Mouse (Mus musculus) liver, embryonic 15.5 days (tissue): ENCODE data around the gene Itgb3. TPM values are rescaled to one million over a fixed set of nuclear protein-coding genes. Genes with fewer than 3 reads are reported as not detected.

Experiments
- ATAC-seq: fragments of 200-750 bp; cut with Nextera tagmentation; 2 replicates; pipeline ENCODE4 v1.8.0; 2017; ENCODE audit warnings: moderate number of reproducible peaks, mild to moderate bottlenecking, moderate library complexity; ENCODE audit not compliant: insufficient read depth
- H3K27ac ChIP-seq: fragments of 300-500 bp; sonication (generic); replicated peaks from 2 replicates; pipeline ENCODE4 v1.5.1; 2015; ENCODE audit warnings: mild to moderate bottlenecking, inconsistent platforms
- H3K27me3 ChIP-seq: fragments of 300-500 bp; sonication (generic); 2 replicates; pipeline ENCODE4 v1.6.1; 2015; ENCODE audit warnings: mild to moderate bottlenecking, inconsistent platforms
- H3K36me3 ChIP-seq: fragments of 300-500 bp; sonication (generic); replicated peaks from 2 replicates; pipeline ENCODE4 v1.6.1; 2015; ENCODE audit warnings: moderate library complexity, mild to moderate bottlenecking, inconsistent platforms
- H3K4me1 ChIP-seq: fragments of 300-500 bp; sonication (generic); replicated peaks from 2 replicates; pipeline ENCODE4 v1.6.1; 2015; ENCODE audit warnings: inconsistent platforms
- H3K4me2 ChIP-seq: fragments of 300-500 bp; sonication (generic); 2 replicates; pipeline ENCODE4 v1.6.1; 2015; ENCODE audit warnings: moderate library complexity, mild to moderate bottlenecking, inconsistent platforms
- H3K4me3 ChIP-seq: fragments of 300-500 bp; sonication (generic); replicated peaks from 2 replicates; pipeline ENCODE4 v1.5.1; 2015; ENCODE audit warnings: mild to moderate bottlenecking, inconsistent platforms
- H3K9ac ChIP-seq: fragments of 300-500 bp; sonication (generic); 2 replicates; pipeline ENCODE4 v1.6.1; 2015; ENCODE audit warnings: moderate library complexity, mild to moderate bottlenecking, inconsistent platforms
- H3K9me3 ChIP-seq: fragments of 300-500 bp; sonication (generic); replicated peaks from 2 replicates; pipeline ENCODE4 v1.6.1; 2016; ENCODE audit warnings: inconsistent platforms
- WGBS: fragments of 180-500 bp; shearing (Covaris S2); methylation state at CpG from one replicate; pipeline ENCODE4 v1.1.7; 2015; ENCODE audit warnings: mixed read lengths; ENCODE audit not compliant: insufficient replicate concordance; 5-methylcytosine and 5-hydroxymethylcytosine counted together
- polyA plus RNA-seq: library from polyadenylated mRNA; unstranded; fragments of >200 nt; fragmentation: Nextera tagmentation; extraction: Ambion mirVana; gene quantifications from 2 replicates; pipeline ENCODE4 v1.2.1, GENCODE M21; 2015

The Itgb3 gene
- polyA plus RNA-seq, 1 experiment from 2014 or later, result 12.4 TPM

DNA sequence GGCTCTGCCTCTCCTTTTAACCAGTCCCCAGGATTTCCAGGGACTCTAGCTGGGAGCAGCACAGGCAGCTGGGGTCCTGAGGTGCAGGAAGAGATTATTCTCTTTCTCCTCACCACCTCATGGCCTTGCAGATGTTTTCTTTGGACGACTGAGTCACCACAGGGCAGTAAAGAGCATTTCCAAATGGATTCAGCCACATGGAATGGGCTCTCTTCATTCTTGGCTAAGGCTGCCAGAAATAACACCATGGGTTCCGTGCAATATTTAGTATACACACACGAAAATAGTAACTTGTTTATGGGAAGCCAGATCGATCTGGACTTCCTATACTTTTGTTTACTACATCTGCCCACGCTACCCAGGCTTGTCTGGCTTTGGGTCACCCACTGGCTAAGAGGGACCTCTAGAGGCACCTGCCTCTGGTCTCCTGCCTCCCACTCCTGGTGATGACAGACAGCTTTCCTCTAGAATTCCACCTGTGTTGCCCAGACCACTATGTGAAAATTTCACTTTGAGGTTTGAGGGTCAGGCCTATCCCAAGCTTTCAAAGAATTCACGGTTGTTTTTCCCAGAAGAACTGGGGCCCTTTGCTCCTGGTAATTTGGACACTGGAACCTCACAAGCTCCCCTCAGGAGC, 55.6 kb downstream of the Itgb3 start:
- Histone ChIP-seq H3K4me1 (peaks cover 15% of the 10 kb centered on the region), H3K27me3 (no peaks in the 10 kb centered on the region), H3K4me3 (no peak overlapping the region), H3K4me2 (no peak overlapping the region), H3K27ac (no peak overlapping the region), H3K9ac (no peak overlapping the region), H3K36me3 (no peaks in the 10 kb centered on the region), H3K9me3 (no peaks in the 10 kb centered on the region)
- ATAC-seq, result no peak
- 62% methylated on average over 6 of the region's 6 CpGs for WGBS

DNA sequence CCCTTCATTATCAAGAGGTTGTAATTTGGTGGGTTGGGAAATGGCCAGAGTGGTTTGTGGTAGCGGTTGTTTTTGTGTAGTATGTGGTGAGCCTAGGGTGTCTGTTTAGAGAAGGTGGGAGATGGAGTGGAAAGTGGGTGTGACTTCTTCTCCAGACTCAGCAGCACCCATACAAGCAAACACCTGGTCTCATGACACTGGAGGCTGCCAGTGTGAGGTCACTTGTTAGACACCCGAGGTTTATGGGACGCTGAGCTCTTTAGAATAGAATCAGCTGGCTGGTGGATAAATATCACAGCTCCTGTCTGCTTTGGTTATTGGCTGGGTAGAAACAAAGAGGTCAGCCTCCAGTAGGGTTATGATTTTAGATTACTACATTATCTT, 56.1 kb downstream of the Itgb3 start:
- Histone ChIP-seq H3K9me3 (no peaks in the 10 kb centered on the region), H3K27ac (no peak overlapping the region), H3K9ac (no peak overlapping the region), H3K4me1 (peaks cover 15% of the 10 kb centered on the region), H3K4me3 (no peak overlapping the region), H3K27me3 (no peaks in the 10 kb centered on the region), H3K4me2 (no peak overlapping the region), H3K36me3 (no peaks in the 10 kb centered on the region)
- WGBS, result 30% methylated on average over 3 of the region's 3 CpGs
- ATAC-seq, result no peak

DNA sequence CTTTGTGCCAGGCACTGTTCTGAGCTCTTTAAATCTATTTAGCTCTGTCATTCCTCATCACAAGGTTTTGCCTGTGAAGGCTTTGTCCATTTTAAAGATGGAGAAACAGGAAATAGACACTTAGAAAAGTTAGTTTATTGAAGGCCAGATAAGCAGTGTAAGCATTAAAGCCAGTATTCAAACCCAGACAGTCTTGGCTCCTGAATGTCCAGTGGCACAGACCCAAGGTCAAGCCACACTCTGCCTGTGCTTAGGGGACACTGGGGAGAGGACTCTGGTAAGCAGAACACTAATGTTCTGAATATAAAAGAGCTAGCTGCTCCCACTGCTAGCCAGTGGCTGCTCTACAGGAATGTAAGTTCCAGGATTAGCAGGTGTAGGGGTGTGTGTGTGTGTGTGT, 56.6 kb downstream of the Itgb3 start:
- no peaks in the 10 kb centered on the region for H3K36me3 ChIP-seq
- no peak overlapping the region for H3K4me2 ChIP-seq
- ATAC-seq, result no peak
- no peak overlapping the region for H3K27ac ChIP-seq
- H3K27me3 ChIP-seq, result no peaks in the 10 kb centered on the region
- peaks cover 15% of the 10 kb centered on the region for H3K4me1 ChIP-seq
- H3K4me3 ChIP-seq, result no peak overlapping the region
- H3K9ac ChIP-seq, result no peak overlapping the region
- no peaks in the 10 kb centered on the region for H3K9me3 ChIP-seq

DNA sequence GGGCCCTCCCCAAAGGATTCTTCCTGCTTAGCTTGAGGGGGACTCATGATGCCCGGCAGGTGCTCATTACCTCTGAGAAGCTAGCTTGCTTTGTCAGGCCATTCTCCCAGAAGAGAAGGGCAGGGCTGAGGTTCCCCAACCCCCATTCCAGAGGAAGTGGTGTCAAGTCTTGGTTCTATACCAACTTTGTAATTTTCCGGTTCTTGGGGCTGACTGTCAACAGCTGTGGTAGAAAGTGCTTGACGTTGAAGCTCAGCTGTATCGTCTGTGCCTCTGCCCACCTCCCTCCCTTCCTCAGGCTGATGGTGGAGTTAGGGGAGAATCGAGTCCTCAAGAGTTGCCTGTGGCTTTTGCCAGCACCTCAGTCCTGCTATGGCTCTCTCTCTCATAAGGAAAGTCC, 59.6 kb downstream of the Itgb3 start:
- Histone ChIP-seq H3K27ac (no peak overlapping the region), H3K27me3 (no peaks in the 10 kb centered on the region), H3K9me3 (no peaks in the 10 kb centered on the region), H3K9ac (no peak overlapping the region), H3K4me3 (no peak overlapping the region), H3K36me3 (no peaks in the 10 kb centered on the region), H3K4me1 (no peaks in the 10 kb centered on the region), H3K4me2 (no peak overlapping the region)
- no peak for ATAC-seq
- WGBS, result 25% methylated on average over 5 of the region's 5 CpGs

DNA sequence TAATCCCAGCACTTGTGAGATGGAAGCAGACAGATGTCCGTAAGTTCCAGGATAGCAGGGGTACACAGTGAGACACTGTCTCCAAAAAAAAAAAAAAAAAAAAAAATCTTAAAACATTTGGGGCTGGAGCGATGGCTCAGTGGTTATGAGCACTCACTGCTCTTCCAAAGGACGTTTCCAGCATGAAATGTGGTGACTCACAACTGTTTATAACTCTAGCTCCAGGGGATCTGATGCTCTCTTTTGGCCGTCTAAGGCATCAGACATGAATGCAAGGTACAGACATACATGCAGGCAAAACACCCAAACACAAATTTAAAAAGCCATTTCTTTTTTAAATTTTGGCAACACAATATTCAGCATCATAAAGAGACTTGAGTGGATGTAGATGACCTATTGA, 65.6 kb downstream of the Itgb3 start:
- Histone ChIP-seq H3K4me1 (no peaks in the 10 kb centered on the region), H3K9me3 (no peaks in the 10 kb centered on the region), H3K36me3 (no peaks in the 10 kb centered on the region), H3K4me2 (no peak overlapping the region), H3K27ac (no peak overlapping the region), H3K9ac (no peak overlapping the region), H3K4me3 (no peak overlapping the region), H3K27me3 (no peaks in the 10 kb centered on the region)
- WGBS, result 59% methylated on average over 4 of the region's 4 CpGs
- no peak for ATAC-seq

DNA sequence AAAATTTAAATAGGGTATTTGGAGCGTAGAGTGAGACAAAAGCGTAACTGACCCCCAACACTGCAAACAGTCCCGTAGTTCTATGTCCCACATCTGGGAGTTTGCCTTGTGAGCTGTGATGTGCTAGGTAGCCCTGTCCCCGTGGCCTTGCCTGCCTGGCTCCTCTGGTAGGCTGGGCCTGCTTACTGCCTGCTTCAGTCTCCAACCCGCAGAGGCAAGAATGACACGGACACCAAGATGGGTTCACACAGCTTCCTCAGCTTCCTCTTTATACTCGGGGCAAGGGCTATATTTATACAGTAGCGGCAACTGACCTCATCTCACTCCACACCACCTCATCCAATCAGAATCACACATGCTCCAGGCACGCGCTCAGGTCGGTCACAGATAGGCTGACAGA, 67.0 kb downstream of the Itgb3 start:
- no peak overlapping the region for H3K4me3 ChIP-seq
- no peak overlapping the region for H3K4me2 ChIP-seq
- no peaks in the 10 kb centered on the region for H3K4me1 ChIP-seq
- no peaks in the 10 kb centered on the region for H3K27me3 ChIP-seq
- H3K36me3 ChIP-seq, result no peaks in the 10 kb centered on the region
- no peak overlapping the region for H3K9ac ChIP-seq
- no peaks in the 10 kb centered on the region for H3K9me3 ChIP-seq
- no peak overlapping the region for H3K27ac ChIP-seq
- ATAC-seq, result no peak
- 69% methylated on average over 11 of the region's 11 CpGs for WGBS

DNA sequence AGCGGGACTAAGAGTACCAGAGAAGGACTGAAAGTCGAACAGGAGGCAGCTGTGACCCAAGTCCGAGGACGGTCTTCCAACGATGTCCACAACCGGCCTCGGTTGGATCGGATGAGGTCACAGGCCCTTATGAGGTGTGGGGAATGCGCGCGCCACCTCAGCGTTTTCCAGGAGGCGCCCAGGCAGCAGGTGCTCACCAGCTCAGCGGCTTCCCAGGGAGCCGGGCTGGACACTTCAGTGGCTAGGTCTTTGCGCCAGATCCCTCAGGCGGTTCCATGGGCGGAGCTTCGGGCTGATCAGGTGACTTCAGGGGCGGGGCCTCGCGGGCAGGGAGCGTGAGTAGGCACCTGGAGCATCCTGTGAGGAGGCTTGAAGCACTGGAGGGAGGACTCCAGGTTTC, 77.7 kb downstream of the Itgb3 start, which contains the start of gene Gm11639:
Gene Gm11639 (plus strand): TSS at position 160 of the 400 bp plus-strand sequence.
- WGBS, result 34% methylated on average over 23 of the region's 23 CpGs

DNA sequence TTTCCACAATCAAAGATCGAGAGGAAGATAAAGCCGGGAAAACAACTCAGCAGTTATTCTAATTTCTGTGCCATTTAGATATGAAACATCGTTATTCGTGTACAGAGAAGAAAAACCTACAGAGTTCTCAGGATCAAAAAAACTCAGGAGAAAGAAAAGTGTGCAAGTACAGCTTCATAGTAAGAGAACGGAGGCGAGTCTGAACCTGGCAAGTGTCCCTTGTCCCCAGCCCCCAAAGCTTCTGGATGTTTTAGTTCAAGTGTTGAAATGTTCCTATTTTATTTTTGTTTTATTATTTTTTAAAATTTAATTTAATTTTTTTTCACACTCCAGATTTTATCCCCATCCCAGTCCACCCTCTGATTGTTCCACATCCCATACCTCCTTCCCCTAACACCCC, 85.4 kb downstream of the Itgb3 start:
- Histone ChIP-seq H3K4me1 (no peaks in the 10 kb centered on the region), H3K36me3 (no peaks in the 10 kb centered on the region), H3K4me3 (no peak overlapping the region), H3K9ac (no peak overlapping the region), H3K4me2 (no peak overlapping the region), H3K9me3 (no peaks in the 10 kb centered on the region), H3K27ac (no peak overlapping the region), H3K27me3 (no peaks in the 10 kb centered on the region)
- 71% methylated on average over 6 of the region's 6 CpGs for whole genome bisulfite sequencing
- ATAC-seq, result no peak

More for the DNA sequence above, 77.7 kb downstream of the Itgb3 start, which contains the start of gene Gm11639:
- no peak within 1 kb of the TSS for H3K4me3 ChIP-seq
- no peaks in the 10 kb centered on the region for H3K9me3 ChIP-seq
- no peak within 1 kb of the TSS for H3K9ac ChIP-seq
- H3K4me2 ChIP-seq, result no peak within 1 kb of the TSS
- ATAC-seq, result no peak
- 0 out of 2 replicates have a peak, but pooled peaks cover 3% of the 10 kb centered on the region for H3K27me3 ChIP-seq
- no peaks in the 10 kb centered on the region for H3K36me3 ChIP-seq
- no peak within 1 kb of the TSS for H3K27ac ChIP-seq
- no peaks in the 10 kb centered on the region for H3K4me1 ChIP-seq

DNA sequence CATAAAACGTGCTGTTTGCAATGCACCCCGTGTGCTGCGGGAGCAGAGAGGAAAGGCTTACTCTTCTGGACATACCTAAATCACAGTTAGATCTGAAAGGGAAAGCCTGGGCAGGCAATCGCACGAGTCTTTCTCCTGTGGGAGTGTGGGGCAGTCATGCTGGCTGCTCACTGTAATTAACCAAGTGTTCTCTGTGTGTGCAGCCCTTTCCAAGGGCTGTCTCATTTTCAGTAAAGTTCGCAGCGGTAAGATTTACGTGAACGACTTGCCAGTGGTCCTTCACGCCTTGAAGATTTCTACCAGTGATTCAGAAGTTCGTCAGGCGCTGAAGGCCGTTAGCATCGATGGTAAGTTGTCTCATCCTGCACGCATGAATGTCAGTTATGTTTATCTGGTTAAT, 96.3 kb downstream of the Itgb3 start:
- WGBS, result 63% methylated on average over 15 of the region's 15 CpGs
- no peaks in the 10 kb centered on the region for H3K36me3 ChIP-seq
- no peak for ATAC-seq
- no peak overlapping the region for H3K4me2 ChIP-seq
- no peak overlapping the region for H3K4me3 ChIP-seq
- H3K27ac ChIP-seq, result no peak overlapping the region
- no peaks in the 10 kb centered on the region for H3K4me1 ChIP-seq
- no peak overlapping the region for H3K9ac ChIP-seq
- H3K9me3 ChIP-seq, result no peaks in the 10 kb centered on the region
- H3K27me3 ChIP-seq, result no peaks in the 10 kb centered on the region

DNA sequence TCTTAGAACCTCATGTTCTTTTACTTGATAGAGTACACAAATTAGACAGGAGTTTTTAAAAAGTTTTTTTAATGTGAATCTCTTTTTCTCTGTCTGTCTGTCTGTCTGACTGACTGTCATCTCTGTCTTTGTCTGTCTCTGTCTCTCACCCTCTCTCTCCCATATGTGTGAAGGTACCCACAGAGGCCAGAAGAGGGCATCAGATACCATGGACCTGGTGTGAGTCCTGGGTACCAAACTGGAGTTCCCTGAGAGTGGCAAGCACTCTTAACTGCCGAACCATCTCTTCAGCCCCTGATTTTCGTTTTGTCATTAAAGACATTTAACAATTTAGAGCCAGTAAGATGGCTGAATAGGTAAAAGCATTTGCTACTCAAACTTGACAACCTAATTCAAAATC, 99.3 kb downstream of the Itgb3 start:
- no peaks in the 10 kb centered on the region for H3K9me3 ChIP-seq
- H3K27me3 ChIP-seq, result no peaks in the 10 kb centered on the region
- H3K27ac ChIP-seq, result no peak overlapping the region
- H3K4me2 ChIP-seq, result no peak overlapping the region
- ATAC-seq, result no peak
- no peak overlapping the region for H3K9ac ChIP-seq
- 55% methylated on average over 2 of the region's 2 CpGs for WGBS
- no peaks in the 10 kb centered on the region for H3K36me3 ChIP-seq
- H3K4me3 ChIP-seq, result no peak overlapping the region
- H3K4me1 ChIP-seq, result no peaks in the 10 kb centered on the region
